Mouse (Mus musculus): ENCODE measurements around the gene Pls1. TPM values are rescaled to one million over a fixed set of nuclear protein-coding genes. Genes with fewer than 3 reads are reported as not detected.

Pls1 gene
- polyA plus RNA-seq, 1 experiment from 2014 or later: 2.4 TPM

DNA sequence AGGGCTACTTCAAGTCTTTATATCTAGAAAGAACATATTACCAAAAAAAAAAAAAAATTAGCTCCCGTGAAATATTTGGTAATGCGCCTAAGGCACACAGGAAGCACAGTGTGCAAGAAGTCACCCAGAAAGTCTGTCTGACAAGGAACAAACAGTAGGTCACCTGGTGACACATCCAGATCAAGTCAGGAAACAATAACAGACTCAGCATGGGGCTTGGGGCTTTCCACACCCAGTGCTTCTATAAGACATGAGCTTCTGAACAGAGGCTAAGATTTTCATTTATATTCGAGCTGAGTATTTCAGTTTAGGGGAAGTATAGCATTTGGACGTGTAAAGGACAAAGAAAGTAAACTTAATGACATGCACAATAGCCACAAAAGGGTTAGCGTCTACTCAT lies 49.3 kb downstream of the Pls1 start:
- no peak overlapping the region for H3K27ac ChIP-seq (ENCODE audit: low read depth, low read length)
- H3K9me3 ChIP-seq (replicated peaks; ENCODE audit: control insufficient read depth, low read length): no peaks in the 10 kb centered on the region
- H3K4me1 ChIP-seq (ENCODE audit: control insufficient read depth, insufficient read depth, low read length): no peaks in the 10 kb centered on the region
- no peaks in the 10 kb centered on the region for H3K36me3 ChIP-seq (ENCODE audit: control insufficient read depth, insufficient read depth, low read length)
- no peaks in the 10 kb centered on the region for H3K27me3 ChIP-seq (ENCODE audit: control insufficient read depth, insufficient read depth, low read length)
- 85% methylated on average over 5 of the region's 5 CpGs for WGBS (ENCODE audit: insufficient replicate concordance)
- H3K4me3 ChIP-seq (ENCODE audit: low read depth, low read length): no peak overlapping the region
- no peak overlapping the region for H3K9ac ChIP-seq (ENCODE audit: low read depth, low read length)
- ATAC-seq (replicated peaks; ENCODE audit: insufficient number of reproducible peaks, low FRiP score, low TSS enrichment): no peak
- no peak overlapping the region for H3K4me2 ChIP-seq

DNA sequence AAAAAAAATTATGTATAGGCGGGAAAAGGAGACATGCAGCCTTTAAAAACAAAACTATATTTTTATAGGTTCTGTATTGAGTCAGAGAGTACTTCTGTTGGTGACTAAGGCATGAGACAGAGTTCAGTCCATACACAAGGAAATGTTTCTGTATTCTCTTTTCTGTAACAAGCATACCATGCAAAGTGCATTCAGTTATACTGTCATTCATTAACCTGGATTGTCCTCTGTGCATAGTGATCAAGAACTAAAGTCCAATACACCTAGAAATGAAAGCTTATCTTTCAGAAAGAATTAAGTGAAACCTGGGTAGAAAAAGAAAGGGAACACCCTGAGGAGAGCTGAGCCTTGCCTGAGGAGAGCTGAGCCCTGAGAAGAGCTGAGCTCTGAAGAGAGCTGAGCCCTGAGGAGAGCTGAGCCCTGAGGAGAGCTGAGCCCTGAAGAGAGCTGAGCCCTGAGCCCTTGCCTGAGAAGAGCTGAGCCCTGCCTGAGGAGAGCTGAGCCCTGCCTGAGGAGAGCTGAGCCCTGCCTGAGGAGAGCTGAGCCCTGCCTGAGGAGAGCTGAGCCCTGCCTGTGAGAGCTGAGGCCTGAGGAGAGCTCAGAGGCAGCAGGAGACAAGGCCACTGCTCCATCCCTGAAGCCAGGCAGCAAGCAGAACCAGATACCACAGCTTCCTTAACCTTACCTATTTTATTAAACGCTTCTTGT lies 49.9 kb downstream of the Pls1 start:
- WGBS (ENCODE audit: insufficient replicate concordance): 64% methylated on average over 2 of the region's 2 CpGs
- ATAC-seq (replicated peaks; ENCODE audit: insufficient number of reproducible peaks, low FRiP score, low TSS enrichment): no peak

DNA sequence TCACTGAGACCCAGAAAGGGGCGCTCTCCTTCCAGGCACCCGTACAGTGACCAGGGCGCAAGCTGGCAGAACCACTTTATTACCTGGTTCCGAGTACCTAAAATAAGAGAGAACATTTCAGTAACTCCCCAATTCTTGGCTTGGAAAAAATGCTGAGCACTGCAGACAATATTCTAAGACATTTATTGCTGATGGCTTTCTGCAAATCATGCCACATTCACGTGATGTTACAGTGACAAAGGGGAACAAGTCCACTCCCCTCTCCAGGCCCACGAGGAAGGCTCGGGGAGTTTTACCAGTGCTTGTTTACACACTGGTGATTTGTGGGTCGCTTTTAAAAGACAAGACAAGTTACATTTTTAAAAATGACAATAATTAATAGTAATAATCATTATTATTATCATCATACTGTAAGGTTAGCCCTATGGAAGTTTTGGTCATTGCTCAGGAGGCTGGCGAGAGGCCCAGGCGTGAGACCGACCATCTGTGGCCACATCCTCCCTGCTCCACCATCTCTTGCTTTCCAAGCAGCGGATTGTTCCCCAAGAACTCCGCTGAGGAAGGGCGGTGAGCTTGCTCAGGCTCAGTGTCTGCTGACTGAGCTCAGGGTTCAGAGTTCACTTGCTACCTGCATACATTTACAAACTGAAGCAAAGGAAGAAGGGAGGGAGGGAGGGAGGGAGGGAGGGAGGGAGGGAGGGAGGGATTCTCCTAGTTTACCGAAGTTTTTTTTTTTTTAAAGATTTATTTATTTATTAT lies 50.9 kb downstream of the Pls1 start:
- Histone ChIP-seq H3K9ac (ENCODE audit: low read depth, low read length) (no peak overlapping the region), H3K4me2 (no peak overlapping the region), H3K4me1 (ENCODE audit: control insufficient read depth, insufficient read depth, low read length) (no peaks in the 10 kb centered on the region), H3K27ac (ENCODE audit: low read depth, low read length) (no peak overlapping the region), H3K4me3 (ENCODE audit: low read depth, low read length) (no peak overlapping the region), H3K27me3 (ENCODE audit: control insufficient read depth, insufficient read depth, low read length) (no peaks in the 10 kb centered on the region), H3K9me3 (replicated peaks; ENCODE audit: control insufficient read depth, low read length) (no peaks in the 10 kb centered on the region), H3K36me3 (ENCODE audit: control insufficient read depth, insufficient read depth, low read length) (no peaks in the 10 kb centered on the region)
- 81% methylated on average over 15 of the region's 15 CpGs for WGBS (ENCODE audit: insufficient replicate concordance)
- no peak for ATAC-seq (replicated peaks; ENCODE audit: insufficient number of reproducible peaks, low FRiP score, low TSS enrichment)

More for the DNA sequence above, 49.9 kb downstream of the Pls1 start:
- no peak overlapping the region for H3K27ac ChIP-seq (ENCODE audit: low read depth, low read length)
- H3K9me3 ChIP-seq (replicated peaks; ENCODE audit: control insufficient read depth, low read length): no peaks in the 10 kb centered on the region
- H3K4me2 ChIP-seq: no peak overlapping the region
- no peaks in the 10 kb centered on the region for H3K36me3 ChIP-seq (ENCODE audit: control insufficient read depth, insufficient read depth, low read length)
- no peak overlapping the region for H3K4me3 ChIP-seq (ENCODE audit: low read depth, low read length)
- H3K4me1 ChIP-seq (ENCODE audit: control insufficient read depth, insufficient read depth, low read length): no peaks in the 10 kb centered on the region
- no peaks in the 10 kb centered on the region for H3K27me3 ChIP-seq (ENCODE audit: control insufficient read depth, insufficient read depth, low read length)
- no peak overlapping the region for H3K9ac ChIP-seq (ENCODE audit: low read depth, low read length)

DNA sequence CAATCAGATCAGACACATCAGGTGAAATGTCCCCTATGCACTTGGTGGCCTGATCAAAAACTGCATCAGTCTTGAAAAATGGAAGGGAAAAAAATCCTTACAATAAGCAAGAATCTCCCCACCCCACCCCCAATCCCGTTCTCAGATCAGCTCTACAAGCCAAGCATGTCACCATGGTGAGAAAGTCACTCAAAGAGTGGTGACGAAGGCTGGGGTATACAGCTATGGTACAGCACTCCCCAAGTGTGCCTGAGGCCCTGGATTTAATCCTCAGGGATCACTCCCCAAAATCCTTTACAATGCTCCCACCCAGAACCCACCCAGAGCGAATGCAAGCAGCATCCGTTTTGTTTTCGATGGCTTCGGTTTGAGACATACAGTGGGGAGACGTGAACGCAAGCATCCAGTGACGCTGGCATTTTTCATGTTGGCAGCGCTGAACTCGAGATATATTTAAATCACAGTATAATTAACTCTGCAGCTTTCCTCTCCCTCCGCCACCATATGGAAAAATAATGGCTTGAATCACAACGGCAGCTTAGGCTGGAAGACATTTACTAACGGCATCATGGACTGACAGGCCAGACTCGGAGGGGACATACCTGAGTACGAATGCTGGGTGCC lies 60.1 kb downstream of the Pls1 start:
- H3K4me1 ChIP-seq (ENCODE audit: control insufficient read depth, insufficient read depth, low read length): no peaks in the 10 kb centered on the region

DNA sequence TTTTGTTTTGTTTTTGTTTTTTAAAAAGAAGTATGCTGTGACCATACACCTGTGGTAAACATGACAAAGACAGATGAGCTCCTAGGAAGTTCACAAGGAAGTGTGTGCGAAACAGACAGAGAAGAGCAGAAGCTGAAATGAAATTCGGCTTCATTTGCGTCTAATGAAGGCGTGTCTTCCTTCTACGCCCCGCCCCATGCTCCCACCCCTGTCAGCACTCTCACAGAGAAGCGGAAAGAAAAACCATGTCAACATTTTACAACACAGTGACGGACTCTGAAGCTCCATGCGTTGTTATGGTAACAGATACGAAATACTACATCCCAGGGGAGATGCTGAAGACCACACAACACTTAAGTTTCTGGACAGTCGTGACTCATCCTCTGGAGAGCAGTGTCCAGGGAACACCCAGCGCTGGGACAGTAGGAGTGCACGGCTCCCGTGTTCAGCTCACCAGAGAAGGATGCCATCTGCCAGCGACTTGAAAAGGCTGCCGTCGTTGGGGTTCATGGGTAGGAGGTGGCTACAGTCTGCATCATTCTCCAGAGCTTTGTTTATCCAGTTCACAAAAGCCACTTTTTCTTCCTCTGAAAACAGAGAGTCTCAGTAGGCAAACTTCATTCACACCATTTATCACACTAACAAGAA lies 61.3 kb downstream of the Pls1 start:
- no peak overlapping the region for H3K4me2 ChIP-seq

More for the DNA sequence above, 60.1 kb downstream of the Pls1 start:
- no peak overlapping the region for H3K9ac ChIP-seq (ENCODE audit: low read depth, low read length)
- no peaks in the 10 kb centered on the region for H3K9me3 ChIP-seq (replicated peaks; ENCODE audit: control insufficient read depth, low read length)
- no peak overlapping the region for H3K4me3 ChIP-seq (ENCODE audit: low read depth, low read length)
- 85% methylated on average over 16 of the region's 16 CpGs for WGBS (ENCODE audit: insufficient replicate concordance)
- ATAC-seq (replicated peaks; ENCODE audit: insufficient number of reproducible peaks, low FRiP score, low TSS enrichment): no peak
- no peak overlapping the region for H3K4me2 ChIP-seq
- H3K27ac ChIP-seq (ENCODE audit: low read depth, low read length): no peak overlapping the region
- H3K36me3 ChIP-seq (ENCODE audit: control insufficient read depth, insufficient read depth, low read length): no peaks in the 10 kb centered on the region
- no peaks in the 10 kb centered on the region for H3K27me3 ChIP-seq (ENCODE audit: control insufficient read depth, insufficient read depth, low read length)

DNA sequence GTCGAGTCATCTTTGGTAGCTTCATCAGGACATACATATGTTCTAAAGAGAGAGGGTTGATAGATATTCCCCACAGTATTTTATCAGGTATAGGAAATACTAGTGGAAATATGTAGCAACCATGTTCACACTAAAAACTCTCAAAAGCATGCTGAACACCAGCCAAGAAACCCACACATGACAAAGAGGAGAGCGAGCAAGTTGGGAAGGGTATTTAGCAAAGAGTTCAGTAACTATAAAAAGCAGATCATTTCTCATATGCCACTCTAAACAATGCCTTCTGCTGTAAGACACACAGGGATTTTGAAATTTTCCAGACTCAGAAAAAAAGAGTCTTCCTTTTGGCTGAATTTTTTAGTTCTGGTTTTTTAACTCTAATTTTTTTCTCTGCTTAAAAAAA lies 73.4 kb downstream of the Pls1 start:
- Histone ChIP-seq H3K27ac (ENCODE audit: low read depth, low read length) (no peak overlapping the region), H3K4me1 (ENCODE audit: control insufficient read depth, insufficient read depth, low read length) (no peaks in the 10 kb centered on the region), H3K9ac (ENCODE audit: low read depth, low read length) (no peak overlapping the region), H3K4me3 (ENCODE audit: low read depth, low read length) (no peak overlapping the region), H3K36me3 (ENCODE audit: control insufficient read depth, insufficient read depth, low read length) (no peaks in the 10 kb centered on the region), H3K9me3 (replicated peaks; ENCODE audit: control insufficient read depth, low read length) (no peaks in the 10 kb centered on the region), H3K27me3 (ENCODE audit: control insufficient read depth, insufficient read depth, low read length) (no peaks in the 10 kb centered on the region), H3K4me2 (no peak overlapping the region)
- 77% methylated on average over 2 of the region's 2 CpGs for WGBS (ENCODE audit: insufficient replicate concordance)
- ATAC-seq (replicated peaks; ENCODE audit: insufficient number of reproducible peaks, low FRiP score, low TSS enrichment): no peak

More for the DNA sequence above, 61.3 kb downstream of the Pls1 start:
- ATAC-seq (replicated peaks; ENCODE audit: insufficient number of reproducible peaks, low FRiP score, low TSS enrichment): no peak
- H3K4me1 ChIP-seq (ENCODE audit: control insufficient read depth, insufficient read depth, low read length): no peaks in the 10 kb centered on the region
- H3K9ac ChIP-seq (ENCODE audit: low read depth, low read length): no peak overlapping the region
- H3K36me3 ChIP-seq (ENCODE audit: control insufficient read depth, insufficient read depth, low read length): no peaks in the 10 kb centered on the region
- H3K27ac ChIP-seq (ENCODE audit: low read depth, low read length): no peak overlapping the region
- no peaks in the 10 kb centered on the region for H3K9me3 ChIP-seq (replicated peaks; ENCODE audit: control insufficient read depth, low read length)
- 69% methylated on average over 17 of the region's 17 CpGs for WGBS (ENCODE audit: insufficient replicate concordance)
- no peaks in the 10 kb centered on the region for H3K27me3 ChIP-seq (ENCODE audit: control insufficient read depth, insufficient read depth, low read length)
- no peak overlapping the region for H3K4me3 ChIP-seq (ENCODE audit: low read depth, low read length)

DNA sequence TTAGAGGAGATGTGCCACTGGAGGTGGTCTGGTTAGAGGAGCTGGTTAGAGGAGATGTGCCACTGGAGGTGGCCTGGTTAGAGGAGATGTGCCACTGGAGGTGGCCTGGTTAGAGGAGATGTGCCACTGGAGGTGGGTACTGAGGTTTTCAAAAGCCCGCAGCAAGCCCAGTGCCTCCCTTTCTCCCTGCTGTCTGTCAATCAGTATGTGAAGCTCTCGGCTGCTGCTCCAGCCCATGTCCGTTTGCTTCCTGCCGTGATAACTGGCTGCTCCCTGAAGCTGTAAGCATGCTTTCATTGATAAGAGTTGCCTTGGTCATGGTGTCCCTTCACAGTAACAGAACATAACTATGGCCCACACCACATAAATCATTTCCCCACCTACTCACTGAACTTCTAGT lies 81.9 kb downstream of the Pls1 start:
- no peaks in the 10 kb centered on the region for H3K4me1 ChIP-seq (ENCODE audit: control insufficient read depth, insufficient read depth, low read length)
- H3K4me2 ChIP-seq: no peak overlapping the region
- no peaks in the 10 kb centered on the region for H3K36me3 ChIP-seq (ENCODE audit: control insufficient read depth, insufficient read depth, low read length)
- WGBS (ENCODE audit: insufficient replicate concordance): 45% methylated on average over 4 of the region's 4 CpGs
- ATAC-seq (replicated peaks; ENCODE audit: insufficient number of reproducible peaks, low FRiP score, low TSS enrichment): no peak
- H3K9me3 ChIP-seq (replicated peaks; ENCODE audit: control insufficient read depth, low read length): no peaks in the 10 kb centered on the region
- no peak overlapping the region for H3K4me3 ChIP-seq (ENCODE audit: low read depth, low read length)
- H3K9ac ChIP-seq (ENCODE audit: low read depth, low read length): no peak overlapping the region
- H3K27ac ChIP-seq (ENCODE audit: low read depth, low read length): no peak overlapping the region
- no peaks in the 10 kb centered on the region for H3K27me3 ChIP-seq (ENCODE audit: control insufficient read depth, insufficient read depth, low read length)

DNA sequence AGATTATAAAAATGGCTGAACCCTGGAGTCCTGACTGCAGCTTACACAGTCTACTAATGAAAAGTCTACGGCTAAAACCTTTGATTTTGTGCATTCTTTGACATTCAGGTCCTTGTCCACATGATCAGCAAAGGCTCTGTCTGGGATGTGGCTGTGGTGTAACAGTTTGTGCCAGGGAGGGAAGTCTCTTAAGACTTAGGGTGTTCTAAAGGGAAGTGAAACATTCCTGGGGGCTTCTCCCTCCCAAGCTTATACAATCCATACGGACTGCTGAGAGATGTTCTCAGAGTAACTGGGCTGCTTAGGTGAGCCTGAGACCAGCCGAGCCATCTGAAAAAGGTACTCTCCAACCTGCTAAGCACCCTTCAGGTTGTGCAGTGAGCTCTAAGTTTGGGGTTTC lies 82.9 kb downstream of the Pls1 start:
- Histone ChIP-seq H3K4me3 (ENCODE audit: low read depth, low read length) (no peak overlapping the region), H3K27ac (ENCODE audit: low read depth, low read length) (no peak overlapping the region), H3K36me3 (ENCODE audit: control insufficient read depth, insufficient read depth, low read length) (no peaks in the 10 kb centered on the region), H3K9ac (ENCODE audit: low read depth, low read length) (no peak overlapping the region), H3K4me1 (ENCODE audit: control insufficient read depth, insufficient read depth, low read length) (no peaks in the 10 kb centered on the region), H3K27me3 (ENCODE audit: control insufficient read depth, insufficient read depth, low read length) (no peaks in the 10 kb centered on the region), H3K9me3 (replicated peaks; ENCODE audit: control insufficient read depth, low read length) (no peaks in the 10 kb centered on the region), H3K4me2 (no peak overlapping the region)
- ATAC-seq (replicated peaks; ENCODE audit: insufficient number of reproducible peaks, low FRiP score, low TSS enrichment): no peak
- WGBS (ENCODE audit: insufficient replicate concordance): 76% methylated on average over 3 of the region's 3 CpGs

Measured in heart, embryonic 11.5 days (tissue).